Mouse (Mus musculus) monocyte, adult 59 days (primary cell): ENCODE data around the gene Olfr1214. TPM values are rescaled to one million over a fixed set of nuclear protein-coding genes. Genes with fewer than 3 reads are reported as not detected.

Experiments used
- total RNA-seq, 2 experiments: library from RNA; stranded (reverse); gene quantifications; one replicate each; pipeline ENCODE4 v1.2.4; 2023

Gene Olfr1214
- not detected for total RNA-seq

GRCm38 (mm10) chr2:88992553-88992952, at the start of gene Olfr1214:
Gene Olfr1214, minus strand, starts transcription at chr2:88992653.

GRCm38 (mm10) chr2:89031965-89032364, 39.5 kb upstream of the Olfr1214 start, which contains the start of gene Olfr1217:
Gene Olfr1217, minus strand, starts transcription at chr2:89032065.

GRCm38 (mm10) chr2:89018240-89018639, 25.8 kb upstream of the Olfr1214 start, which contains the start of gene Olfr1216:
Gene Olfr1216, minus strand, starts transcription at chr2:89018340.

GRCm38 (mm10) chr2:89006873-89007272, 14.4 kb upstream of the Olfr1214 start, which contains the start of gene Olfr1215:
Gene Olfr1215, minus strand, starts transcription at chr2:89006973.

GRCm38 (mm10) chr2:88980181-88980580, 12.3 kb downstream of the Olfr1214 start, which contains the start of gene Gm13762:
Gene Gm13762, minus strand, starts transcription at chr2:88980281.

GRCm38 (mm10) chr2:88953669-88954068, 38.8 kb downstream of the Olfr1214 start, which contains the start of gene Olfr1212:
Gene Olfr1212, plus strand, starts transcription at chr2:88953969.

GRCm38 (mm10) chr2:88938011-88938410, 54.4 kb downstream of the Olfr1214 start, which contains the start of gene Olfr1211:
Gene Olfr1211, minus strand, starts transcription at chr2:88938111.

Other genes with a start within 250 kb of the Olfr1214 start
- not detected for gene Olfr1198, start 241.3 kb downstream of the Olfr1214 start, total RNA-seq
- not detected for gene Olfr1199, start 232.2 kb downstream of the Olfr1214 start, total RNA-seq
- not detected for gene Olfr1200, start 222.2 kb downstream of the Olfr1214 start, total RNA-seq
- gene Olfr1201, start 199.6 kb downstream of the Olfr1214 start, total RNA-seq, result not detected
- gene Olfr1202, start 178.2 kb downstream of the Olfr1214 start, total RNA-seq, result not detected
- not detected for gene Olfr1205, start 162.9 kb downstream of the Olfr1214 start, total RNA-seq
- not detected for gene Olfr1204, start 143.4 kb downstream of the Olfr1214 start, total RNA-seq
- gene Olfr1206, start 129.4 kb downstream of the Olfr1214 start, total RNA-seq, result not detected
- not detected for gene Olfr1208, start 90.3 kb downstream of the Olfr1214 start, total RNA-seq
- gene Olfr1209, start 77.5 kb downstream of the Olfr1214 start, total RNA-seq, result not detected
- gene Olfr1211, start 54.5 kb downstream of the Olfr1214 start, total RNA-seq, result not detected
- gene Olfr1212, start 38.7 kb downstream of the Olfr1214 start, total RNA-seq, result not detected
- gene Gm13762, start 12.4 kb downstream of the Olfr1214 start, total RNA-seq, result not detected
- gene Olfr1215, start 14.3 kb upstream of the Olfr1214 start, total RNA-seq, result not detected
- gene Olfr1216, start 25.7 kb upstream of the Olfr1214 start, total RNA-seq, result not detected
- gene Olfr1217, start 39.4 kb upstream of the Olfr1214 start, total RNA-seq, result not detected
- gene Olfr1218, start 68.5 kb upstream of the Olfr1214 start, total RNA-seq, result not detected
- gene Olfr1219, start 90.9 kb upstream of the Olfr1214 start, total RNA-seq, result not detected
- gene Olfr1220, start 114.2 kb upstream of the Olfr1214 start, total RNA-seq, result not detected
- not detected for gene Olfr1221, start 124.6 kb upstream of the Olfr1214 start, total RNA-seq
- not detected for gene Olfr1222, start 140.4 kb upstream of the Olfr1214 start, total RNA-seq
- gene Olfr1223, start 158.9 kb upstream of the Olfr1214 start, total RNA-seq, result not detected
- not detected for gene Olfr1224-ps1, start 171.4 kb upstream of the Olfr1214 start, total RNA-seq
- not detected for gene Olfr1225, start 182.0 kb upstream of the Olfr1214 start, total RNA-seq
- not detected for gene Olfr1226, start 207.4 kb upstream of the Olfr1214 start, total RNA-seq